ENCODE assay signal across 8 mouse cellular contexts in genomic region chr13:95696654-95697163, GRCm38 (mm10). TPM values are rescaled to one million over a fixed set of nuclear protein-coding genes. Genes with fewer than 3 reads are reported as not detected.
A peak's percentile ranks its signal among the peaks of the same experiment; 100 is the strongest.
DNase-seq lines count a peak whose midpoint lies in the region; ATAC-seq and TF ChIP-seq lines count a peak whose summit lies in the region.

Gene F2rl2 (plus strand): TSS chr13:95696853.

- peak within 1 kb of the TSS; percentile 15 for H3K27ac ChIP-seq in neural tube, embryonic 13.5 days (replicated peaks)
- H3K27ac ChIP-seq in liver, embryonic 12.5 days, result peak within 1 kb of the TSS; percentile 74
- H3K27ac ChIP-seq in stomach, postnatal 0 days (replicated peaks), result no peak within 1 kb of the TSS
- H3K27ac ChIP-seq in kidney, embryonic 16.5 days (ENCODE audit: low read length), result no peak within 1 kb of the TSS
- H3K27ac ChIP-seq in limb, embryonic 10.5 days, result no peak within 1 kb of the TSS

- no peaks in the 10 kb centered on the region for H3K9me3 ChIP-seq in neural tube, embryonic 13.5 days
- no peaks in the 10 kb centered on the region for H3K9me3 ChIP-seq in liver, embryonic 12.5 days (replicated peaks)
- H3K9me3 ChIP-seq in stomach, postnatal 0 days (ENCODE audit: control insufficient read depth, low read length), result no peaks in the 10 kb centered on the region
- no peaks in the 10 kb centered on the region for H3K9me3 ChIP-seq in kidney, embryonic 16.5 days (ENCODE audit: low read length)
- no peaks in the 10 kb centered on the region for H3K9me3 ChIP-seq in limb, embryonic 10.5 days (replicated peaks)

- peak; percentile 59; the same call in 1 of the 2 replicates for ATAC-seq in neural tube, embryonic 13.5 days (ENCODE audit: low read depth)
- peak; percentile 46 for ATAC-seq in erythroblast, adult 5-6 weeks (replicated peaks; ENCODE audit: low FRiP score, poor library complexity, severe bottlenecking)
- peak; percentile 74 for ATAC-seq in liver, embryonic 12.5 days
- 0 out of 2 replicates have a peak, but pooled peaks have one; percentile 29 for ATAC-seq in stomach, postnatal 0 days (ENCODE audit: low FRiP score, low TSS enrichment)
- no peak for ATAC-seq in kidney, embryonic 16.5 days (ENCODE audit: low FRiP score, low TSS enrichment)

- H3K4me1 ChIP-seq in neural tube, embryonic 13.5 days (replicated peaks), result peaks cover 24% of the 10 kb centered on the region; the same call in 1 of the 2 replicates
- H3K4me1 ChIP-seq in liver, embryonic 12.5 days, result peaks cover 41% of the 10 kb centered on the region
- no peaks in the 10 kb centered on the region for H3K4me1 ChIP-seq in stomach, postnatal 0 days (replicated peaks; ENCODE audit: control insufficient read depth, insufficient read depth)
- H3K4me1 ChIP-seq in kidney, embryonic 16.5 days (ENCODE audit: insufficient read depth, low read length), result no peaks in the 10 kb centered on the region
- H3K4me1 ChIP-seq in limb, embryonic 10.5 days, result peaks cover 12% of the 10 kb centered on the region; the same call in 1 of the 2 replicates

- no peaks in the 10 kb centered on the region for H3K27me3 ChIP-seq in neural tube, embryonic 13.5 days
- no peaks in the 10 kb centered on the region for H3K27me3 ChIP-seq in liver, embryonic 12.5 days (replicated peaks)
- no peaks in the 10 kb centered on the region for H3K27me3 ChIP-seq in stomach, postnatal 0 days (ENCODE audit: control insufficient read depth, insufficient read depth, low read length)
- H3K27me3 ChIP-seq in kidney, embryonic 16.5 days (ENCODE audit: insufficient read depth, low read length), result no peaks in the 10 kb centered on the region
- no peaks in the 10 kb centered on the region for H3K27me3 ChIP-seq in limb, embryonic 10.5 days (ENCODE audit: low read depth, poor library complexity, severe bottlenecking)

- TF ChIP-seq EP300 in stomach, postnatal 0 days (optimal IDR thresholded peaks at IDR 0.05), result no peak

- 51% methylated on average over 4 of the region's 4 CpGs for WGBS in neural tube, embryonic 13.5 days
- WGBS in liver, embryonic 12.5 days (ENCODE audit: insufficient replicate concordance), result 31% methylated on average over 4 of the region's 4 CpGs
- 56% methylated on average over 4 of the region's 4 CpGs for WGBS in stomach, postnatal 0 days
- 55% methylated on average over 4 of the region's 4 CpGs for WGBS in kidney, embryonic 16.5 days
- 67% methylated on average over 4 of the region's 4 CpGs for WGBS in limb, embryonic 10.5 days

- no peak within 1 kb of the TSS for H3K4me3 ChIP-seq in neural tube, embryonic 13.5 days
- H3K4me3 ChIP-seq in liver, embryonic 12.5 days, result no peak within 1 kb of the TSS
- H3K4me3 ChIP-seq in stomach, postnatal 0 days (ENCODE audit: low read depth, low read length), result no peak within 1 kb of the TSS
- no peak within 1 kb of the TSS for H3K4me3 ChIP-seq in kidney, embryonic 16.5 days (ENCODE audit: low read length)
- H3K4me3 ChIP-seq in limb, embryonic 10.5 days, result no peak within 1 kb of the TSS

- DNase-seq in neural tube, embryonic 10.5 days (ENCODE audit: extremely low spot score, low spot score), result no peak
- no peak for DNase-seq in stomach, postnatal 0 days (ENCODE audit: low spot score)
- DNase-seq in limb, embryonic 10.5 days (ENCODE audit: low spot score), result no peak
- DNase-seq in adipocyte (ENCODE audit: low spot score), result no peak

- TF ChIP-seq CTCF in stomach, postnatal 0 days (IDR thresholded peaks at IDR 0.05; ENCODE audit: low read depth), result no peak

- H3K36me3 ChIP-seq in neural tube, embryonic 13.5 days, result no peaks in the 10 kb centered on the region
- peaks cover 6% of the 10 kb centered on the region; the same call in 1 of the 2 replicates for H3K36me3 ChIP-seq in liver, embryonic 12.5 days
- H3K36me3 ChIP-seq in stomach, postnatal 0 days (ENCODE audit: control insufficient read depth, insufficient read depth, low read length), result no peaks in the 10 kb centered on the region
- H3K36me3 ChIP-seq in kidney, embryonic 16.5 days (ENCODE audit: insufficient read depth, low read length), result no peaks in the 10 kb centered on the region
- no peaks in the 10 kb centered on the region for H3K36me3 ChIP-seq in limb, embryonic 10.5 days

- no peak within 1 kb of the TSS for H3K9ac ChIP-seq in neural tube, embryonic 13.5 days
- H3K9ac ChIP-seq in liver, embryonic 12.5 days, result peak within 1 kb of the TSS; percentile 29; the same call in 1 of the 2 replicates
- no peak within 1 kb of the TSS for H3K9ac ChIP-seq in stomach, postnatal 0 days (ENCODE audit: low read length)
- no peak within 1 kb of the TSS for H3K9ac ChIP-seq in kidney, embryonic 16.5 days (replicated peaks; ENCODE audit: low read length)

- no peak within 1 kb of the TSS for H3K4me2 ChIP-seq in neural tube, embryonic 13.5 days
- H3K4me2 ChIP-seq in liver, embryonic 12.5 days, result 0 out of 2 replicates have a peak within 1 kb of the TSS, but pooled peaks have one; percentile 15
- H3K4me2 ChIP-seq in stomach, postnatal 0 days (replicated peaks; ENCODE audit: low read depth), result no peak within 1 kb of the TSS
- H3K4me2 ChIP-seq in kidney, embryonic 16.5 days (replicated peaks; ENCODE audit: low read depth, low read length), result no peak within 1 kb of the TSS

RNA-seq across cellular contexts. Expression of gene F2rl2, which starts in this region (rescaled TPM):
- 1.2 TPM in 2 replicates for polyA plus RNA-seq in neural tube, embryonic 13.5 days (2015; fragmentation: Nextera tagmentation; extraction: Ambion mirVana)
- total RNA-seq in erythroblast, adult 5-6 weeks (2015; ENCODE audit: low replicate concordance), result 1.0 and 4.2 TPM in 2 replicates
- total RNA-seq in erythroblast, adult 5-6 weeks (2017; ENCODE audit: low replicate concordance), result 0.14 and 1.0 TPM in 2 replicates
- polyA plus RNA-seq in liver, embryonic 12.5 days (2016; fragmentation: Nextera tagmentation; extraction: Ambion mirVana), result 22.0 and 23.5 TPM in 2 replicates
- 0.18 and 0.21 TPM in 2 replicates for polyA plus RNA-seq in stomach, postnatal 0 days (2015; fragmentation: Nextera tagmentation; extraction: Ambion mirVana)
- polyA plus RNA-seq in kidney, embryonic 16.5 days (2015; fragmentation: Nextera tagmentation; extraction: Ambion mirVana), result 0.22 and 0.30 TPM in 2 replicates
- polyA plus RNA-seq in limb, embryonic 10.5 days (2016; fragmentation: Nextera tagmentation; extraction: Ambion mirVana), result 1.1 and 1.4 TPM in 2 replicates

Comparison
In these comparisons a context has a peak if more than half of its experiments do, and no peak if none do; other contexts are left out.
1. Peak in ATAC-seq in stomach, postnatal 0 days; RNA of the gene not detected or under 1 TPM.
2. H3K27ac ChIP-seq: peak in neural tube, embryonic 13.5 days (single experiment) and liver, embryonic 12.5 days (single experiment); none in stomach, postnatal 0 days (single experiment), kidney, embryonic 16.5 days (single experiment) and limb, embryonic 10.5 days (single experiment).